Mouse (Mus musculus) 3134 (cell line): ENCODE measurements around the gene D16Ertd472e.
"Not testable (repeated sequence)": the region's sequence is repeated elsewhere in the genome, so short reads cannot be mapped to it uniquely, and the experiment has no call there.

Source experiments
- DNase-seq: peaks from one replicate; pipeline ENCODE4 v3.0.0-alpha.2; 2011; ENCODE audit warnings: low spot score; ENCODE audit not compliant: insufficient read length; ENCODE audit errors: extremely low read depth

D16Ertd472e gene

DNA sequence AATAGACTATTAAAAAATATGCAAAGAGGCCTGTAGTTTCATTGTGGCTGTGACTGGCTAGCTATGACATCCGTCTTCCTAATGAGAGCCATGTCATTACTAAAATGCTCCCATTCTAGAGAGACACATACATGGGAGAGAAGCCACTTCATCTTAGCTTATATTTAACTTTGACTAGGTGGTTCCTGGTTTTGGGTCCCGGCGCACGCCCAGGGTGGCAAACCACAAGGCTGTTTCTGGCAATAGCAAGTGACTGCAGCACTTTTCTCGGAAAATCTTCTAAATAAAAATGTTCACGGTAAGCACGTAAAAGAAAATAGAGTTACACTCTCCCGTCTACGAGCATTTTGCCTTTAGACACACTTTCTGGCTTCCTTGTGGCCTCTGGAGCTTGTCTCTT is 74.0 kb downstream of the D16Ertd472e start:
- no peak for DNase-seq

DNA sequence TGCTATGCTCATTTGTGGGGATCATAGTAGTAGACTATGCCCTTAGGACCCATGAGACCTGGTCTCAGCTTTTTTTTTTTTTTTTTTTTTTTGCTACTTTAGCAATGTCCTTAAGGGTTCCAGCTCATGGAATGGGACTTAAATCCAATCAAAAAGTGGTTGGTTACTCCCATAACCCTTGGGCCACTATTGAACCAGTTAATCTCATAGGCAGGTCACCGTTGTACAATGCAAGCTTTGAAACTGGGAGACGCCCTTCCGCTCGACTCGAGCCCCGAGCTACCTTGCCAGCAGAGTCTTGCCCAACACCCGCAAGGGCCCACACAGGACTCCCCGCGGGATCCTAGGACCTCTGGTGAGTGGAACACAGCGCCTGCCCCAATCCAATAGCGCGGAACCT is 83.8 kb downstream of the D16Ertd472e start:
- not testable (repeated sequence) for DNase-seq

- no peak for DNase-seq
Observed at GRCm38 (mm10) chr16:78490779-78491178, 85.7 kb downstream of the D16Ertd472e start.
